Mouse (Mus musculus) stomach, postnatal 0 days (tissue): Measurements from ENCODE around the gene Mad2l1bp.

Experiments
- CTCF ChIP-seq: IDR thresholded peaks from 2 replicates; pipeline ENCODE4 v1.5.1; 2016; ENCODE audit warnings: antibody characterized with exemption, low read depth, mild to moderate bottlenecking, moderate library complexity
- EP300 ChIP-seq: optimal IDR thresholded peaks from 2 replicates; pipeline ENCODE3; 2016; ENCODE audit warnings: antibody characterized with exemption

- TF ChIP-seq EP300 (no peak), CTCF (no peak)
Measured at GRCm38 (mm10) chr17:46101906-46102305, 51.4 kb downstream of the Mad2l1bp start.
